Mouse (Mus musculus) CH12.LX (cell line): ENCODE results near the gene Gdi1.

Source experiments
- CTCF ChIP-seq, 2 experiments: IDR thresholded peaks in 1 of 2; conservative IDR thresholded peaks in 1 of 2; 2 replicates each; pipeline ENCODE4 v1.5.1; 2011 to 2012; ENCODE audit warnings: low read depth in 2 of 2, low read length in 2 of 2, improper control_type of control experiment in 1 of 2, inconsistent platforms in 1 of 2, mild to moderate bottlenecking in 1 of 2, moderate library complexity in 1 of 2
- EP300 ChIP-seq: IDR thresholded peaks from 2 replicates; pipeline ENCODE4 v1.6.1; 2011; ENCODE audit warnings: low read length, improper control_type of control experiment
- KAT2A ChIP-seq: IDR thresholded peaks from 2 replicates; pipeline ENCODE4 v1.6.1; 2012; ENCODE audit warnings: low read length, improper control_type of control experiment, inconsistent platforms; ENCODE audit not compliant: insufficient replicate concordance
- MAFK ChIP-seq: IDR thresholded peaks from 2 replicates; pipeline ENCODE4 v1.6.1; 2011; ENCODE audit warnings: low read length, improper control_type of control experiment; ENCODE audit not compliant: insufficient replicate concordance
- MXI1 ChIP-seq: IDR thresholded peaks from 2 replicates; pipeline ENCODE4 v1.6.1; 2011; ENCODE audit warnings: mild to moderate bottlenecking, low read depth, low read length, improper control_type of control experiment
- POLR2A ChIP-seq: IDR thresholded peaks from 2 replicates; pipeline ENCODE4 v1.6.1; 2011; ENCODE audit warnings: low read depth, mild to moderate bottlenecking, improper control_type of control experiment, low read length
- SIN3A ChIP-seq: IDR thresholded peaks from 2 replicates; pipeline ENCODE4 v1.6.1; 2012; ENCODE audit warnings: low read length, improper control_type of control experiment, inconsistent platforms
- TBP ChIP-seq: conservative IDR thresholded peaks from 2 replicates; pipeline ENCODE4 v1.6.1; 2011; ENCODE audit warnings: low read depth, low read length, improper control_type of control experiment
- TCF12 ChIP-seq: IDR thresholded peaks from 2 replicates; pipeline ENCODE4 v1.6.1; 2014; ENCODE audit warnings: low read depth, mild to moderate bottlenecking, inconsistent platforms, low read length, improper control_type of control experiment

GRCm38 (mm10) chrX:74296538-74297448 lies 8.0 kb upstream of the Gdi1 start, which contains the start of gene Atp6ap1:
- TF ChIP-seq MAFK (no peak), EP300 (no peak), TBP (0 out of 2 replicates have a peak, but pooled peaks have one; percentile 39), TCF12 (peak; percentile 64), CTCF (conservative IDR thresholded peaks at IDR 0.05 in 1 of 2, IDR thresholded peaks at IDR 0.05 in 1 of 2; ENCODE audit: low read depth in 2 of 2, low read length in 2 of 2) (no peak), POLR2A (peak; percentile 80), SIN3A (peak; percentile 36; the same call in 1 of the 2 replicates), MXI1 (peak; percentile 72; the same call in 1 of the 2 replicates), KAT2A (0 out of 2 replicates have a peak, but pooled peaks have one; percentile 9)
